Mouse (Mus musculus): ENCODE measurements around the gene Cherp.

DNA sequence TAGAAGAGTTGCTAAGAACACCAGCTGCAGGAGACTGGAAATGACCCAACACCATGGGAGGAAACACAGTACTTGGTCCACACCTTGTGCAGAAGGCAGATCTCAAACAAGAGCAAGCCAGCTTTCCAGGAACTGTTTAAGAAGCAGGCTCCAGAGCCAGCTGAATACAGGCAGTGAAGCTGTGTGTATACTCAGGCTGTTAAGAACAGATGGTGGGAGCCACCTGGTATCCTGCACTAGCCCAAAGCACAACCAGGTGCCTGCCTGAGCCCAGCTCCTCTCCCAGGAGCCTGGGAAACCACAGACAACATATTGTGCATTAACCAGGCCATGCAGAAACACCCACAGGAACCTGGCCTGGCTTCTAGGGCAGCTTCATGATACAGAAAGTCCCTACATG, 29.1 kb upstream of the Cherp start:
- TF ChIP-seq CTCF (IDR thresholded peaks at IDR 0.05; ENCODE audit: insufficient read depth, low read length): no peak
- no peak for TF ChIP-seq POLR2A (IDR thresholded peaks at IDR 0.05; ENCODE audit: borderline replicate concordance, extremely low read depth, low read depth, low read length)
